ENCODE assay signal across 12 mouse cellular contexts in genomic region chr11:83364656-83365055, GRCm38 (mm10). TPM values are rescaled to one million over a fixed set of nuclear protein-coding genes. Genes with fewer than 3 reads are reported as not detected.
"Had no signal": no experiment of that assay in that cellular context is flagged by ENCODE, and none has a peak within 500 bp of the region (broad histone marks: within the 10 kb centered on the region; RNA-seq: fewer than 3 reads in every experiment).

No protein-coding gene starts in this region.

- H3K27ac ChIP-seq: kidney, postnatal 0 days; left cerebral cortex, adult 2 months; limb, embryonic 15.5 days; liver, embryonic 12.5 days; midbrain, embryonic 10.5 days; neural tube, embryonic 15.5 days had no signal

- DNase-seq: lung, postnatal 10 days; lung, postnatal 4 days; right cerebral cortex, postnatal 14 days; thymus, postnatal 36 days had no signal

- H3K9me3 ChIP-seq: limb, embryonic 15.5 days; liver, embryonic 12.5 days; midbrain, embryonic 10.5 days; neural tube, embryonic 15.5 days had no signal

- H3K4me1 ChIP-seq: limb, embryonic 15.5 days; liver, embryonic 12.5 days; midbrain, embryonic 10.5 days; neural tube, embryonic 15.5 days had no signal

- H3K4me3 ChIP-seq: left cerebral cortex, adult 2 months; limb, embryonic 15.5 days; liver, embryonic 12.5 days; midbrain, embryonic 10.5 days; myocyte; neural tube, embryonic 15.5 days had no signal

- H3K27me3 ChIP-seq: limb, embryonic 15.5 days; liver, embryonic 12.5 days; neural tube, embryonic 15.5 days had no signal

RNA-seq across cellular contexts. Expression of gene Rasl10b, which starts 44.3 kb away (rescaled TPM):
- total RNA-seq: megakaryocyte, adult 5-6 weeks had no signal
